16 mouse cellular contexts compared by ENCODE assay signal in the genomic region with DNA sequence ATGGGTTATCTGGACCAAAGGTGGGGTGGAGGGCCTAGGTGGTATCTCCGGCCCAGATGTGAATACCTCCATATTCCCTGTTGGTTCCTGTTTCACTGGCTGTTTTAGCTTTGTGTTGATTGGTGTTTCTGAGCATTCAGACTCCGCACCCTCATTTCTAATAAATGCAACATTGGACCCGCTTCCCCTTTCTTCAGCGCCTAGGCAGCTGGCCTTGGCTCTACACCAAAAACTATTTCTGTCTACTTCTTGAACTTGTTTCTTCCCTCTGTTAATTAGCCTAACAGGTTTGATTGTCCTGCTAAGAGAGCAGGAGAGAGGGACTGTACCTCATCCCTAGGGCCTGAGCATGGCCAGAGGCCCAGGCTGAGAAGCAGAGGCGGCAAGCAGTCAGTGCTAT. TPM values are rescaled to one million over a fixed set of nuclear protein-coding genes. Genes with fewer than 3 reads are reported as not detected.
DNase-seq lines count a peak whose midpoint lies in the region; ATAC-seq and TF ChIP-seq lines count a peak whose summit lies in the region.
"Had no signal": no experiment of that assay in that cellular context is flagged by ENCODE, and none has a peak within 500 bp of the region (broad histone marks: within the 10 kb centered on the region; RNA-seq: fewer than 3 reads in every experiment).

No protein-coding gene starts in this region.

- TF ChIP-seq POLR2A in heart, adult 2 months (IDR thresholded peaks at IDR 0.05; ENCODE audit: insufficient read depth, low read depth, low read length), result no peak
- TF ChIP-seq POLR2A in lung, adult 2 months (IDR thresholded peaks at IDR 0.05; ENCODE audit: borderline replicate concordance, extremely low read depth, low read depth, low read length), result no peak

- no peak overlapping the region for H3K4me3 ChIP-seq in heart, adult 2 months
- H3K4me3 ChIP-seq in lung, adult 2 months (replicated peaks; ENCODE audit: extremely low read depth, low read depth, low read length), result no peak overlapping the region
- H3K4me3 ChIP-seq: embryonic facial prominence, embryonic 13.5 days; myocyte had no signal

- TF ChIP-seq CTCF in heart, adult 2 months (IDR thresholded peaks at IDR 0.05), result no peak
- TF ChIP-seq CTCF in lung, adult 2 months (IDR thresholded peaks at IDR 0.05; ENCODE audit: insufficient read depth, low read length), result no peak

- peak overlapping the region; percentile 8; the same call in 1 of the 2 replicates for H3K27ac ChIP-seq in heart, adult 2 months

- H3K79me2 ChIP-seq in heart, adult 2 months (replicated peaks; ENCODE audit: control insufficient read depth, insufficient read depth, low read length), result no peaks in the 10 kb centered on the region

- intact Hi-C loops in heart, adult 2 months (cut with DNase I), result no loop called here
- intact Hi-C loops in heart, postnatal 36 days (cut with DNase I), result loop anchor here (5.0 kb wide), 1 partner anchor 120 kb away; a partner anchor contains a TSS

- H3K4me1 ChIP-seq in heart, adult 2 months (ENCODE audit: control insufficient read depth, insufficient read depth, low read length), result peaks cover 17% of the 10 kb centered on the region
- H3K4me1 ChIP-seq in lung, adult 2 months (ENCODE audit: control insufficient read depth, insufficient read depth, low read length), result peaks cover 20% of the 10 kb centered on the region

- DNase-seq in heart, adult 2 months, result peak in 1 of 2 experiments; percentile 30
- no peak for DNase-seq in heart, postnatal 36 days
- DNase-seq in lung, postnatal 36 days, result peak; percentile 53
- no peak for DNase-seq in lung, adult 2 months
- DNase-seq in monocyte, adult 2 months (ENCODE audit: low read depth in 1 of 2, low spot score in 2 of 2), result peak; percentile 34 to 36
- no peak for DNase-seq in adrenal gland, adult 8-10 months
- DNase-seq: adrenal gland, postnatal 14 days; gastrocnemius, postnatal 25 days; kidney, adult 18-20 months; left cerebral cortex, postnatal 4 days; thymus, postnatal 14 days had no signal

- no peaks in the 10 kb centered on the region for H3K27me3 ChIP-seq in heart, adult 2 months (ENCODE audit: control insufficient read depth, insufficient read depth, low read length)
- H3K27me3 ChIP-seq: embryonic facial prominence, embryonic 13.5 days had no signal

- peak; percentile 16; the same call in 1 of the 2 replicates for ATAC-seq in common myeloid progenitor, adult 5-6 weeks (replicated peaks; ENCODE audit: low read depth, poor library complexity, severe bottlenecking)
- no peak for ATAC-seq in inflammation-experienced regulatory T-cells, adult 6 months
- ATAC-seq: forebrain, embryonic 14.5 days had no signal

- H3K9ac ChIP-seq in heart, adult 2 months (ENCODE audit: low read depth, low read length), result no peak overlapping the region; the same call in 1 of the 2 replicates

- H3K36me3 ChIP-seq in heart, adult 2 months (ENCODE audit: control insufficient read depth, insufficient read depth, low read length), result 0 out of 2 replicates have a peak, but pooled peaks cover 2% of the 10 kb centered on the region

- TF ChIP-seq EP300 in heart, adult 2 months (IDR thresholded peaks at IDR 0.05; ENCODE audit: insufficient read depth, low read depth, low read length), result no peak

- WGBS in heart, adult 2 months, result 54% methylated on average over 5 of the region's 5 CpGs
- 77% methylated on average over 5 of the region's 5 CpGs for WGBS in lung, adult 2 months

RNA-seq across cellular contexts. Expression of a gene that starts 2.0 kb away (rescaled TPM):
- total RNA-seq in heart, adult 2 months (2021), result 10 to 100 TPM; 12.6 to 13.3 TPM
- 45.8 and 55.2 TPM in 2 replicates for polyA plus RNA-seq in heart, adult 2 months (2012; rRNA removed)
- total RNA-seq in heart, postnatal 36 days (2021), result 10 to 100 TPM; 14.0 to 14.7 TPM
- 83.7 and 86.9 TPM in 2 replicates for polyA plus RNA-seq in lung, adult 2 months (2012; rRNA removed)
- total RNA-seq in common myeloid progenitor, adult 5-6 weeks (2017), result 13.3 and 16.1 TPM in 2 replicates
- total RNA-seq in adrenal gland, adult 8-10 months (2022), result 10 to 100 TPM; 19.0 to 25.3 (median 21.7) TPM
- polyA plus RNA-seq in inflammation-experienced regulatory T-cells, adult 6 months (2017; shearing (Covaris generic)), result 10 to 100 TPM; 42.7 to 50.3 (median 49.9) TPM

RNA-seq across cellular contexts. Expression of a gene that starts 16.4 kb away (rescaled TPM):
- total RNA-seq in heart, adult 2 months (2021), result 1 to 10 TPM; 8.0 to 9.0 TPM
- 10.0 and 13.9 TPM in 2 replicates for polyA plus RNA-seq in heart, adult 2 months (2012; rRNA removed)
- total RNA-seq in heart, postnatal 36 days (2021), result 1 to 10 TPM; 8.0 to 8.2 TPM
- 18.8 and 21.9 TPM in 2 replicates for polyA plus RNA-seq in lung, adult 2 months (2012; rRNA removed)
- total RNA-seq in common myeloid progenitor, adult 5-6 weeks (2017), result 20.6 and 22.5 TPM in 2 replicates
- 10 to 100 TPM; 16.3 to 27.7 (median 22.2) TPM for total RNA-seq in adrenal gland, adult 8-10 months (2022)
- polyA plus RNA-seq in inflammation-experienced regulatory T-cells, adult 6 months (2017; shearing (Covaris generic)), result 10 to 100 TPM; 19.2 to 28.2 (median 24.9) TPM

RNA-seq across cellular contexts. Expression of a gene that starts 19.2 kb away (rescaled TPM):
- 10 to 100 TPM; 40.3 to 43.2 TPM for total RNA-seq in heart, adult 2 months (2021)
- polyA plus RNA-seq in heart, adult 2 months (2012; rRNA removed), result 170 and 218 TPM in 2 replicates
- 10 to 100 TPM; 36.1 to 51.4 TPM for total RNA-seq in heart, postnatal 36 days (2021)
- polyA plus RNA-seq in lung, adult 2 months (2012; rRNA removed), result 918 and 1,083 TPM in 2 replicates
- 49.7 and 54.1 TPM in 2 replicates for total RNA-seq in common myeloid progenitor, adult 5-6 weeks (2017)
- total RNA-seq in adrenal gland, adult 8-10 months (2022), result 100 to 1,000 TPM; 126 to 177 (median 159) TPM
- 1,000 to 10,000 TPM; 1,866 to 3,808 (median 3,640) TPM for polyA plus RNA-seq in inflammation-experienced regulatory T-cells, adult 6 months (2017; shearing (Covaris generic))

RNA-seq across cellular contexts. Expression of a gene that starts 24.8 kb away (rescaled TPM):
- total RNA-seq in heart, adult 2 months (2021), result 10 to 100 TPM; 11.1 to 11.8 TPM
- 7.0 and 9.2 TPM in 2 replicates for polyA plus RNA-seq in heart, adult 2 months (2012; rRNA removed)
- 10 to 100 TPM; 11.7 to 12.2 TPM for total RNA-seq in heart, postnatal 36 days (2021)
- 3.5 and 3.7 TPM in 2 replicates for polyA plus RNA-seq in lung, adult 2 months (2012; rRNA removed)
- total RNA-seq in common myeloid progenitor, adult 5-6 weeks (2017), result 14.9 and 19.0 TPM in 2 replicates
- total RNA-seq in adrenal gland, adult 8-10 months (2022), result 10 to 100 TPM; 17.3 to 20.0 (median 18.7) TPM
- 10 to 100 TPM; 12.1 to 15.5 (median 12.3) TPM for polyA plus RNA-seq in inflammation-experienced regulatory T-cells, adult 6 months (2017; shearing (Covaris generic))

RNA-seq across cellular contexts. Expression of a gene that starts 24.8 kb away (rescaled TPM):
- total RNA-seq in heart, adult 2 months (2021), result 100 to 1,000 TPM; 218 to 235 TPM
- polyA plus RNA-seq in heart, adult 2 months (2012; rRNA removed), result 41.4 and 59.3 TPM in 2 replicates
- 100 to 1,000 TPM; 241 to 249 TPM for total RNA-seq in heart, postnatal 36 days (2021)
- polyA plus RNA-seq in lung, adult 2 months (2012; rRNA removed), result 13.4 and 19.0 TPM in 2 replicates
- 126 and 146 TPM in 2 replicates for total RNA-seq in common myeloid progenitor, adult 5-6 weeks (2017)
- total RNA-seq in adrenal gland, adult 8-10 months (2022), result 100 to 1,000 TPM; 342 to 453 (median 370) TPM
- 100 to 1,000 TPM; 763 to 998 (median 907) TPM for polyA plus RNA-seq in inflammation-experienced regulatory T-cells, adult 6 months (2017; shearing (Covaris generic))

Comparison
In these comparisons a context has a peak if more than half of its experiments do, and no peak if none do; other contexts are left out.
1. DNase-seq: peak in lung, postnatal 36 days (single experiment) and monocyte, adult 2 months (2 of 2); none in heart, postnatal 36 days (0 of 2), lung, adult 2 months (single experiment) and adrenal gland, adult 8-10 months (single experiment).